Mouse (Mus musculus) kidney, embryonic 15.5 days (tissue): Measurements from ENCODE around the gene Map3k3. TPM values are rescaled to one million over a fixed set of nuclear protein-coding genes. Genes with fewer than 3 reads are reported as not detected.
"Not testable (repeated sequence)": the region's sequence is repeated elsewhere in the genome, so short reads cannot be mapped to it uniquely, and the experiment has no call there.

Source experiments
- ATAC-seq: fragments of 200-750 bp; cut with Nextera tagmentation; replicated peaks from 2 replicates; pipeline ENCODE4 v1.8.0; 2017; ENCODE audit warnings: moderate TSS enrichment; ENCODE audit not compliant: low FRiP score
- H3K27ac ChIP-seq: fragments of 300-500 bp; sonication (generic); 2 replicates; pipeline ENCODE4 v1.5.1; 2015; ENCODE audit warnings: mild to moderate bottlenecking, inconsistent platforms
- H3K27me3 ChIP-seq: fragments of 300-500 bp; sonication (generic); 2 replicates; pipeline ENCODE4 v1.6.1; 2015; ENCODE audit warnings: inconsistent platforms
- H3K36me3 ChIP-seq: fragments of 300-500 bp; sonication (generic); 2 replicates; pipeline ENCODE4 v1.6.1; 2015; ENCODE audit warnings: inconsistent platforms
- H3K4me1 ChIP-seq: fragments of 300-500 bp; sonication (generic); 2 replicates; pipeline ENCODE4 v1.6.1; 2015; ENCODE audit warnings: inconsistent platforms
- H3K4me2 ChIP-seq: fragments of 300-500 bp; sonication (generic); 2 replicates; pipeline ENCODE4 v1.6.1; 2015; ENCODE audit warnings: moderate library complexity, mild to moderate bottlenecking, inconsistent platforms
- H3K4me3 ChIP-seq: fragments of 300-500 bp; sonication (generic); replicated peaks from 2 replicates; pipeline ENCODE4 v1.5.1; 2015; ENCODE audit warnings: mild to moderate bottlenecking, inconsistent platforms
- H3K9ac ChIP-seq: fragments of 300-500 bp; sonication (generic); 2 replicates; pipeline ENCODE4 v1.6.1; 2015; ENCODE audit warnings: mild to moderate bottlenecking, inconsistent platforms
- H3K9me3 ChIP-seq: fragments of 300-500 bp; sonication (generic); replicated peaks from 2 replicates; pipeline ENCODE4 v1.6.1; 2016; ENCODE audit warnings: inconsistent platforms
- WGBS: fragments of 180-500 bp; shearing (Covaris S2); methylation state at CpG from one replicate; pipeline ENCODE4 v1.1.7; 2015; ENCODE audit warnings: mixed read lengths; 5-methylcytosine and 5-hydroxymethylcytosine counted together
- polyA plus RNA-seq: library from polyadenylated mRNA; unstranded; fragments of >200 nt; fragmentation: Nextera tagmentation; extraction: Ambion mirVana; gene quantifications from 2 replicates; pipeline ENCODE4 v1.2.1, GENCODE M21; 2015

Gene Map3k3
- polyA plus RNA-seq, 1 experiment from 2014 or later: 24.3 TPM

DNA sequence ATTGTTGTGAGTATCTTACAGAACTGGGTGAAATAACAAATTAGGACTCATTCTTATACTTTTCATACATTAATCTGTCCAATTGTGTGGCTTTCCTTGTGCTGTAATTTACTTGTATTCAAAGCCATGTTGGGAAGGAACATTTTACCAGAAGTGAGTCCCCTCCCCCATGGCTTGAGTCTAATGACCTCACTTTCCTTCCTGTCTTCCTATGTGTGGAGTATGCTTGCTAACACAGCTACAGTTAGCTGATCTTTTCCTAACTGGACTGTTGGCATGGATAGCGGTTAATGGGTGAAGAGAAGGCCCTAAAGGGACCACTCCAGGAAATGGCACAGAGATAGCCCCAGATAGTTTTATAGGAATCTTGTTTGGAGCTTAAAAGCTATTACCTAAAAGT, 13.8 kb downstream of the Map3k3 start:
- Histone ChIP-seq H3K4me1 (no peaks in the 10 kb centered on the region), H3K9ac (no peak overlapping the region), H3K4me3 (no peak overlapping the region), H3K27me3 (no peaks in the 10 kb centered on the region), H3K4me2 (no peak overlapping the region), H3K9me3 (no peaks in the 10 kb centered on the region), H3K27ac (peak overlapping the region; percentile 68), H3K36me3 (peaks cover 15% of the 10 kb centered on the region)
- no peak for ATAC-seq
- WGBS: 78% methylated on average over 1 of the region's 1 CpGs

DNA sequence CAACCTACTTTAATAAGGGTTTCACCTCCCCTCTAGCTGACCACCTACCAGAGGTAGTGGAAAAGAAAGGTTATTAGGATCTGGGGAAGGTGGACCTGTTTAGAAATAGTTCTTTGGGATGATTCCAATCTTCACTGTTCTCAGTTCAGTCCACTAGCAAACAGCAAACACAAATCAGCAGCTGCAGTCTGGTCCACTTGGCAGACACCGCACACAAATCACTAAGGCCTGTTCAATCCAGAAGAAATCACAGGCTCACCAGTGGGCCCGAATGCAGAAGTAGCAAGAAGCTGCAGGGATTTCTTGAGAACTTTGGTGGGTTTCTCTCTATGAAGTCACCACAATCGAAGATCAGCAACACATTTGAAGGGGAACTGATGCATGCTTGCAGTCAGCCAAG, 18.5 kb downstream of the Map3k3 start:
- ATAC-seq: no peak
- Histone ChIP-seq H3K9ac (no peak overlapping the region), H3K27ac (no peak overlapping the region), H3K27me3 (no peaks in the 10 kb centered on the region), H3K9me3 (no peaks in the 10 kb centered on the region), H3K4me1 (no peaks in the 10 kb centered on the region), H3K36me3 (peaks cover 15% of the 10 kb centered on the region), H3K4me3 (no peak overlapping the region), H3K4me2 (no peak overlapping the region)
- 93% methylated on average over 3 of the region's 3 CpGs for WGBS

DNA sequence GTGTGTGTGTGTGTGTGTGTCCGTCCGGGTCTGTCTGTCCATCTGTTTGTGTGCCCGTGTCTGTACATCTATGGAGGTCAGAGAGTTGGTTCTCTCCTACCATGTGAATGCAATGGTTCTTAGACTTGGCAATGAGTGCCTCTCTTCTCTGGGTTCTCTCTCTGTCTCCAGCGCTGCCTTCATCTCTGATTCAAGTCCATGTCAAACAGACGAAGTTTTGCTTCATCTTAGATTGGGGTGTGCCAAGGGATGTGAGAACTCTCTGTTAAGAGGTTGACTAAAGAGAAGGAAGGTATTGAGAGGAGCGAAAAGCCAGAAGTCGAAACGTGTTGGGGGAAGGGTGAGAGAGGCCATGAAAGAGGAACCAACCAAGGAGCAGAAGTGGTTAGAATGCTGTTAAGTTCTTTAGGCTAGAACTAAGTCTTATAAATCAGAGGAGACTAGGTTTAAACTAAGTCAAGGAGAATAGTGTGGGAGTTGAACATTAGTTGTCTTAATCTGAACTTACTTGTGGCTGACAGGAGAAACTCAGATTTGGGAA, 21.7 kb downstream of the Map3k3 start:
- peaks cover 24% of the 10 kb centered on the region for H3K36me3 ChIP-seq
- no peak for ATAC-seq
- no peak overlapping the region for H3K9ac ChIP-seq
- H3K4me3 ChIP-seq: no peak overlapping the region
- WGBS: 83% methylated on average over 8 of the region's 8 CpGs
- H3K9me3 ChIP-seq: no peaks in the 10 kb centered on the region
- H3K4me1 ChIP-seq: no peaks in the 10 kb centered on the region
- H3K4me2 ChIP-seq: no peak overlapping the region
- no peak overlapping the region for H3K27ac ChIP-seq
- no peaks in the 10 kb centered on the region for H3K27me3 ChIP-seq

DNA sequence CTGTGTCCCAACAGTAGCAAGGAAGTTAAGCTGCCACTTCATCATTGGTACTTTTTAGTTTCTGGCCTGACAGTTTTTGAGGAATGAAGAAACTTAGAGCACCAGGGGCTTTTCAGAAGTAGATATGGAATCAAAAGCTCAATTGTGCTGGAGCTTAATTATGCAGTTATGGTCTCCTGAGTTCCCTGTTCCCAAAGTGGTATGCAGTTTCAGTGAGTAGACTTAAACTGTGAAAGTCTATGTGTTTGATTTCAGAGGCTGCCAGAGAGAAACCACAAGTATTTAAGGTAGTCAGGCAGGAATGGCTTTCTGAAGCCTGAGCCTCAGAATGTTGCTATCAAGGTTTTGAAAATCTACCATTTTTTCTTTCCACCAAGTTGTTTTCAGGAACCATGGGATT, 27.3 kb downstream of the Map3k3 start:
- H3K36me3 ChIP-seq: peaks cover 62% of the 10 kb centered on the region
- no peaks in the 10 kb centered on the region for H3K27me3 ChIP-seq
- no peak overlapping the region for H3K27ac ChIP-seq
- no peak overlapping the region for H3K9ac ChIP-seq
- H3K9me3 ChIP-seq: no peaks in the 10 kb centered on the region
- no peak overlapping the region for H3K4me2 ChIP-seq
- no peak for ATAC-seq
- H3K4me1 ChIP-seq: no peaks in the 10 kb centered on the region
- no peak overlapping the region for H3K4me3 ChIP-seq

DNA sequence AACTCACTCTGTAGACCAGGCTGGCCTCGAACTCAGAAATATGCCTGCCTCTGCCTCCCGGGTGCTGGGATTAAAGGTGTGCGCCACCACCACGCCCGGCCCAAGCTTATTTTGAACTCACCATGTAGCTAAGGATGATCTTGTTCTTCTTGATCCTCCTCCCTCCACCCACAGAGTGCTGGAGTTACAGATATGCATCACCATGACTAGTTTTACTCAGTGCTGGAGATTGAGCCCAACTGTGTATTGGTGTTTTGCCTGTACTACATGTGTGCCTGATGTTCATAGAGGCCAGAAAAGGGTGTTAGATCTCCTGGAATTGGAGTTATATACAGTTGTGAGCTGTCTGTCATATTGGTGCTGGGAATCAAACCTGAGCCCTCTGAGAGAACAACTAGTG, 37.8 kb downstream of the Map3k3 start:
- Histone ChIP-seq H3K4me2 (no peak overlapping the region), H3K9me3 (no peaks in the 10 kb centered on the region), H3K9ac (no peak overlapping the region), H3K4me1 (no peaks in the 10 kb centered on the region), H3K27ac (peak overlapping the region; percentile 51), H3K27me3 (no peaks in the 10 kb centered on the region), H3K4me3 (no peak overlapping the region), H3K36me3 (peaks cover 87% of the 10 kb centered on the region)
- 86% methylated on average over 5 of the region's 5 CpGs for WGBS
- no peak for ATAC-seq

DNA sequence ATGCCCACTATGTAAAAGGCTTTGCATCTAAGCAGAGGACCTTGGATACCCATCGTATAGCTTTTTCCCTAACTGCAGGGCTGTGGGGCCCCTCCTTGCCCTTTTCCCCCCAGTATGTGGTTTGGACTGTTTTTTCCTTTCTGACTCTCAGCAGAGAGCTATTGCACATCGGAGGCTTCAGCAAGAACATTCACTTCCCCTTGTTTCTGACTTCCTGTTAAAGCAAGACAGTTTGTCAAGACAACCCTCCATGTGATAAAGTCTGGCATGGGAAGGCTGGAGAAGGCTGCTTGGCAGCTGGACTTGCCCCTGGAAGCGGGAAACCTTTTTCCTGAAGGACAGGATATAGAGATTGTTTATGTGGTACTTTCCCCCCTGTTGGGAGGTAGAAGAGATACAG, 38.3 kb downstream of the Map3k3 start:
- H3K9me3 ChIP-seq: no peaks in the 10 kb centered on the region
- H3K4me2 ChIP-seq: no peak overlapping the region
- H3K27me3 ChIP-seq: no peaks in the 10 kb centered on the region
- ATAC-seq: no peak
- H3K9ac ChIP-seq: no peak overlapping the region
- H3K36me3 ChIP-seq: peaks cover 83% of the 10 kb centered on the region
- H3K4me3 ChIP-seq: no peak overlapping the region
- WGBS: 82% methylated on average over 3 of the region's 3 CpGs
- no peaks in the 10 kb centered on the region for H3K4me1 ChIP-seq
- peak overlapping the region; percentile 51 for H3K27ac ChIP-seq

DNA sequence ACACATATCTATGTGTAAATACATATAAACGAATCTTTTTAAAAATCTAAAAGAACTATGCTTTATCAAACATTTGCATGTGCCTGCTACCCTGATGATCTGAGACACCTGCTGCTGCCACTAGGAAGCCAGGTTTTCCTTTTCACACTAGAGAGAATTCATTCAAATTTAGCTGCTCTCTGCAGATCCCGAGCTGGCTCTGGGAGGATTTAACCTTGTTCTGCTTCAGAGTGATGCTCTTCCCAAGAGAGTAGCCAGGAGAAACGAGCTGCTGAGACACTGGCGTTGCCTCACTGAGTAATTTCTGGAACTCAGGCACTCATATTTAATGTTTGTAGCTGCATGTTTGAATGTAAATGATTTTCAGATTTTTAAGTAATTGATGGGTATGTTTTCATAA, 40.4 kb downstream of the Map3k3 start:
- 81% methylated on average over 4 of the region's 4 CpGs for WGBS
- Histone ChIP-seq H3K4me3 (no peak overlapping the region), H3K36me3 (peaks cover 83% of the 10 kb centered on the region)

DNA sequence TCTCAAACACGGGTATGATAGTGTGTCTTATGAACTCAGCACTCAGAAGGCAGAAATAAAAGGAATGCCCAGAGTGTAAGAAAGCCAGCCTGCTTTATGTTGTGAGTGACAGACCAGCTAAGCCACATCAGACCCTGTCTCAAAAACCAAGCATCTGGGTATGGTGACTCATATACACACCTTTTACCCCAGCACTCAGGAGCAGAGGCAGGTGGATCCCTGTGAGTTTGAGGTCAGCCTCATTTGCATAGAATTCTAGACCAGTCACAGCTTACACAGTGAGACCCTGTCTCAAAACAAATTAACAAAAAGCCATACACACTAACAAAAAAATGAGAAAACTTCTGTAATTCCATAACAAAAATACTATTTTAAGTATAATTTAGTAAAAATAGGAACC, 41.4 kb downstream of the Map3k3 start:
- H3K27me3 ChIP-seq: no peaks in the 10 kb centered on the region
- no peak overlapping the region for H3K4me3 ChIP-seq
- H3K9me3 ChIP-seq: no peaks in the 10 kb centered on the region
- no peak overlapping the region for H3K9ac ChIP-seq
- H3K36me3 ChIP-seq: peaks cover 87% of the 10 kb centered on the region
- H3K27ac ChIP-seq: no peak overlapping the region
- no peak for ATAC-seq
- H3K4me1 ChIP-seq: no peaks in the 10 kb centered on the region
- 91% methylated on average over 1 of the region's 1 CpGs for WGBS
- H3K4me2 ChIP-seq: no peak overlapping the region

More for the DNA sequence above, 40.4 kb downstream of the Map3k3 start:
- ATAC-seq: no peak
- Histone ChIP-seq H3K27me3 (no peaks in the 10 kb centered on the region), H3K4me2 (no peak overlapping the region), H3K9ac (no peak overlapping the region), H3K27ac (no peak overlapping the region), H3K9me3 (no peaks in the 10 kb centered on the region), H3K4me1 (no peaks in the 10 kb centered on the region)

DNA sequence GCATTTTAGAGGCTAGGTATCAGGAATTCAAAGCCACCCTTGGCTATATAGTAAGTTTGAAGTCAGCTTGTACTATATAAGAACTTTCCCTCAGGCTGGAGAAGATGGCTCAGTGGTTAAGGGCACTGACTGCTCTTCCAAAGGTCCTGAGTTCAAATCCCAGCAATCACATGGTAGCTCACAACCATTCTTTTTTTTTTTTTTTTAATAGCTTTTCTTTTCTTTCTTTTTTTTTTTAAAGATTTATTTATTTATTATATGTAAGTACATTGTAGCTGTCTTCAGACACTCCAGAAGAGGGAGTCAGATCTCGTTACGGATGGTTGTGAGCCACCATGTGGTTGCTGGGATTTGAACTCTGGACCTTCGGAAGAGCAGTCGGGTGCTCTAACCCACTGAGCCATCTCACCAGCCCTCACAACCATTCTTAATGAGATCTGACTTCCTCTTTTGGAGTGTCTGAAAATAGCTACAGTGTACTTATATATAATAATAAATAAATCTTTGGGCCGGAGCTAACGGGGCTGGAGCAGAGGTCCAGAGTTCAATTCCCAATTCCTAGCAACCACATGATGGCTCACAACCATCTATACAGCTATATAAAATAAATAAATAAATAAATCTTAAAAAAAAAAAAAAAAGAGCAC, 42.4 kb downstream of the Map3k3 start:
- not testable (repeated sequence) for ATAC-seq, H3K4me3 ChIP-seq, H3K4me2 ChIP-seq, H3K9ac ChIP-seq, H3K9me3 ChIP-seq, H3K27ac ChIP-seq, H3K27me3 ChIP-seq, H3K4me1 ChIP-seq
- 91% methylated on average over 6 of the region's 6 CpGs for WGBS
- peaks cover 78% of the 10 kb centered on the region for H3K36me3 ChIP-seq

DNA sequence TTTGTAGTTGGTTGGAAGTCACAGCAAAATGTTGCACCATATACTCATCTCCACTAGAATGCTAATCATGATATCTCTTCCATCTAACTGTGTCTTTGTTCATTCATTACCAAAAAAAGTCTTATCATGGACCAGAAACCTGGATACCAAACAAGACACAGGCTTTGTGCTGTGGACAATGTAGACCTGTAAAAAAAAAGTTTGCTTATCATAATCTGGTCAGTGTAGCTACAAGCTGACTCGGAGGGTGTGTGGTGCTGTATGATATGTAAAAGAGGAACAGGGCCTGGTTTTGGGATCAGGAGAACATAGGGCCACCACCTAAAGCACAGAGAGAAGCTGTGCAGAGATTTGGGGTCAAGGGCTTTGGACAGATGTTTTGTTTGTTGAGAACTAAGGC, 45.1 kb downstream of the Map3k3 start:
- Histone ChIP-seq H3K9ac (no peak overlapping the region), H3K36me3 (peaks cover 58% of the 10 kb centered on the region), H3K4me3 (no peak overlapping the region), H3K9me3 (no peaks in the 10 kb centered on the region), H3K4me1 (no peaks in the 10 kb centered on the region), H3K27me3 (no peaks in the 10 kb centered on the region), H3K27ac (no peak overlapping the region), H3K4me2 (no peak overlapping the region)
- WGBS: 92% methylated on average over 1 of the region's 1 CpGs
- no peak for ATAC-seq

DNA sequence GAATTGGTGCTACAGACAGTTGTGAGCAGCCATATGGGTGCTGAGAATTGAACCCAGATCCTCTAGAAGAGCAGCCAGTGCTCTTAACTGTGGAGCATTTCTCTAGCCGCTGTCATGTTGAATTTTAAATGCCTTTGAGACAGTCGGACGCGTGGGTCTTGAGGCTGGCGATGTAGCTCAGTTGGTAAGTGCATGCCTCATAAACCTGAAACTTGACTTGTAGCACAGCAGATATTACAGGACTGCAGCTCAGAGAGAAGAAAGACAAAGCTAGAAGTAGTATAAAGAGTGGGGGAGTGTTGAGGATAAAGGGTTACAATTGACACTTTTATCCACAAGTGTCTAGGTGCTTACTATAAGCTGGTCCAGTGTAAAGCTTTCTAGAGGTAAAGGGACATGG, 48.1 kb downstream of the Map3k3 start:
- Histone ChIP-seq H3K9me3 (no peaks in the 10 kb centered on the region), H3K36me3 (peaks cover 54% of the 10 kb centered on the region), H3K9ac (no peak overlapping the region), H3K4me2 (no peak overlapping the region), H3K4me3 (no peak overlapping the region), H3K4me1 (peaks cover 12% of the 10 kb centered on the region), H3K27ac (no peak overlapping the region), H3K27me3 (no peaks in the 10 kb centered on the region)
- no peak for ATAC-seq
- 67% methylated on average over 5 of the region's 5 CpGs for whole genome bisulfite sequencing

DNA sequence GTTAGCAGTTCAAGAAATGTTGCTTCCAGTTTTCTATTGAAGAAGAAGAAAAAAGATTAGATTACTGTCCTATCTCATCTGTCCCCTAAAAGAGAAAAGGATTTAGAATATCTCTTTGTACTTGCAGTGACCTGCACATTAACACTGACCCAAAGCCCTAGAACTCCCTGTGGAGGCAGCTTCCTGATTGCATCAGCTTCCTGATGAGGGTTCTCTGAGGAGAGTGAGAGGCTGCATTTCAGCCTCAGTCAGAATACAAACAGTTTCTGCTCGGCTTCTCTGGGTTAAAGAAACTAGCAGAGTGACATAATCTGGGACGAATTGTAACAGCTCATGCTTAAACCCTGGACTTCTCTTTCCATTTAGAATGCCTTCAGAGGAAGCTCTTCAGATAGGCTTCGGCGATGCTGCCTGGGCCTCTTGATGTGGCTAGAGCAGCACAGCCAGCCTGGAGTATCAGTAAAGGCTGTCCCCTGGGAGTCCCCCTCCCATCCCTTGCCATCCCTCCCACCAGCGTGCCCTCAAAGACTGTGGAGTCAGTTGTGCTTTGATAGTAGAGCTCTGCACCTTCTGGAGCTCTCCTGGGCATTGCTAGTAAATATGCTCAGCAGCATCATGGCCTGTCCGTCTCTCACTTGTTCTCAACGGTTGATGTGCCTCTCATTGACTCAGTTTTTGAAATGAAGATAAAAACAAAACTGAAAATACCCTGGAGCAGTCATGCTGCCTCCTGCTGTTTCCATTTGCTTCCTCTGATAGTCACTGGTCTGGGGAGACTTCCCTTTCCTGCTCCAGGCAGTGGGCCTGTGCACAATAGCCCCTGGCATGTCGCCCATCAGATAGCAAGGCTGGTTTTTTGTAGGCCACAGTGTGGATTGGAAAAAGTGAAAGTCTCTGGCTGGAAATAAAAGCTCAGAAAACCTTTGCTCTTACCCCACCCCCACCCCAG, 50.4 kb downstream of the Map3k3 start:
- WGBS: 36% methylated on average over 8 of the region's 8 CpGs
- Histone ChIP-seq H3K4me3 (no peak overlapping the region), H3K9me3 (no peaks in the 10 kb centered on the region), H3K9ac (no peak overlapping the region), H3K27ac (peak overlapping the region; percentile 92), H3K4me2 (peak overlapping the region; percentile 42), H3K27me3 (no peaks in the 10 kb centered on the region), H3K36me3 (peaks cover 43% of the 10 kb centered on the region), H3K4me1 (peaks cover 12% of the 10 kb centered on the region)
- peak; percentile 78; the same call in 1 of the 2 replicates for ATAC-seq
